Mouse (Mus musculus): ENCODE measurements at regions not wholly inside any gene's neighbourhood (a gene's known extent, or its start where the extent isn't known, plus 50 kb on each side); places are given as distances from the start of the nearest gene placed in this dataset.

DNA sequence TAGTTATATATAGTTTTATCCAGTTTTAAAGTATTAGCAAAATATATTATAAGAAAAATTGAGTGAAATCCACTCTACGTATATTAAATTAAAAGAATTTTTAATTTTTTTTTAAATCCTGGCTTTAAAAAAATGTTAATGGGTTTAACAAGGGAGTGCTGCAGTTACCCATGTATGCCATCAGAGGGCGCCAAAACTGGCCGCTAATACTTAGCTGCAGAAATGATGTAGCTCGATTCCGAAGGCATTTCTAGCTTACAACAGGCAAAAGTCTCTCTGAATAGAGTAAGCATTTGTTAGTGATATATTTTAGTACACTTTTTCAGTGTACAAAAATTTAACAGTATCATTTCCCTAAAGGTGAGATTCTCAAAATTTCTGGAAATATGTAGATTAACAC, 73.1 kb downstream of the Olfr444 start:
- no peak for ATAC-seq
- WGBS = 13% methylated on average over 5 of the region's 5 CpGs
- H3K27me3 ChIP-seq (replicated peaks; ENCODE audit: control insufficient read depth, insufficient read depth, low read length) = no peaks in the 10 kb centered on the region
- no peaks in the 10 kb centered on the region for H3K9me3 ChIP-seq (replicated peaks; ENCODE audit: control insufficient read depth, low read length)
- no peak overlapping the region for H3K27ac ChIP-seq (ENCODE audit: low read depth, low read length)
- H3K9ac ChIP-seq (ENCODE audit: low read length) = no peak overlapping the region
- H3K4me1 ChIP-seq (ENCODE audit: control insufficient read depth, insufficient read depth, low read length) = no peaks in the 10 kb centered on the region
- H3K4me3 ChIP-seq (ENCODE audit: low read depth, low read length) = no peak overlapping the region
- H3K4me2 ChIP-seq (ENCODE audit: low read length) = no peak overlapping the region
- H3K36me3 ChIP-seq (ENCODE audit: control insufficient read depth, insufficient read depth, low read length) = no peaks in the 10 kb centered on the region
- DNase-seq (ENCODE audit: low spot score) = peak; percentile 66

Data from forebrain, embryonic 14.5 days (tissue).